Mouse (Mus musculus): ENCODE measurements at regions not wholly inside any gene's neighbourhood (a gene's known extent, or its start where the extent isn't known, plus 50 kb on each side); places are given as distances from the start of the nearest gene placed in this dataset.

GRCm38 (mm10) chr2:74119167-74119937 lies 208.2 kb upstream of the Atp5g3 start:
- DNase-seq (ENCODE audit: extremely low read depth, insufficient read length, low spot score) = no peak

GRCm38 (mm10) chr2:74106472-74106871 lies 195.3 kb upstream of the Atp5g3 start:
- DNase-seq (ENCODE audit: extremely low read depth, insufficient read length, low spot score) = no peak

GRCm38 (mm10) chr2:74099671-74100372 lies 188.7 kb upstream of the Atp5g3 start:
- DNase-seq (ENCODE audit: extremely low read depth, insufficient read length, low spot score) = no peak

- no peak for DNase-seq (ENCODE audit: extremely low read depth, insufficient read length, low spot score)
Measured at GRCm38 (mm10) chr2:74096809-74097208, 185.7 kb upstream of the Atp5g3 start.

GRCm38 (mm10) chr2:74093494-74093893 lies 182.4 kb upstream of the Atp5g3 start:
- no peak for DNase-seq (ENCODE audit: extremely low read depth, insufficient read length, low spot score)

GRCm38 (mm10) chr2:74087375-74087774 lies 176.2 kb upstream of the Atp5g3 start:
- DNase-seq (ENCODE audit: extremely low read depth, insufficient read length, low spot score) = no peak

GRCm38 (mm10) chr2:74084971-74085370 lies 173.8 kb upstream of the Atp5g3 start:
- DNase-seq (ENCODE audit: extremely low read depth, insufficient read length, low spot score) = no peak

GRCm38 (mm10) chr2:74076774-74077173 lies 165.6 kb upstream of the Atp5g3 start:
- no peak for DNase-seq (ENCODE audit: extremely low read depth, insufficient read length, low spot score)

- DNase-seq (ENCODE audit: extremely low read depth, insufficient read length, low spot score) = no peak
Measured at GRCm38 (mm10) chr2:74075566-74075965, 164.4 kb upstream of the Atp5g3 start.

GRCm38 (mm10) chr2:74073396-74073795 lies 162.3 kb upstream of the Atp5g3 start:
- DNase-seq (ENCODE audit: extremely low read depth, insufficient read length, low spot score) = no peak

- DNase-seq (ENCODE audit: extremely low read depth, insufficient read length, low spot score) = no peak
Measured at GRCm38 (mm10) chr2:74066652-74067051, 155.5 kb upstream of the Atp5g3 start.

GRCm38 (mm10) chr2:74064369-74064768 lies 153.2 kb upstream of the Atp5g3 start:
- no peak for DNase-seq (ENCODE audit: extremely low read depth, insufficient read length, low spot score)

GRCm38 (mm10) chr2:74063777-74064176 lies 152.7 kb upstream of the Atp5g3 start:
- DNase-seq (ENCODE audit: extremely low read depth, insufficient read length, low spot score) = no peak

GRCm38 (mm10) chr2:74063302-74063701 lies 152.2 kb upstream of the Atp5g3 start:
- DNase-seq (ENCODE audit: extremely low read depth, insufficient read length, low spot score) = no peak

- DNase-seq (ENCODE audit: extremely low read depth, insufficient read length, low spot score) = no peak
Measured at GRCm38 (mm10) chr2:74042430-74042829, 131.3 kb upstream of the Atp5g3 start.

- DNase-seq (ENCODE audit: extremely low read depth, insufficient read length, low spot score) = no peak
Measured at GRCm38 (mm10) chr2:74039580-74039979, 128.5 kb upstream of the Atp5g3 start.

GRCm38 (mm10) chr2:74036043-74036442 lies 124.9 kb upstream of the Atp5g3 start:
- no peak for DNase-seq (ENCODE audit: extremely low read depth, insufficient read length, low spot score)

- DNase-seq (ENCODE audit: extremely low read depth, insufficient read length, low spot score) = no peak
Measured at GRCm38 (mm10) chr2:74032177-74033021, 121.3 kb upstream of the Atp5g3 start.

GRCm38 (mm10) chr2:74029938-74030337 lies 118.8 kb upstream of the Atp5g3 start:
- DNase-seq (ENCODE audit: extremely low read depth, insufficient read length, low spot score) = no peak

GRCm38 (mm10) chr2:74027404-74028104 lies 116.4 kb upstream of the Atp5g3 start:
- DNase-seq (ENCODE audit: extremely low read depth, insufficient read length, low spot score) = peak; percentile 5

GRCm38 (mm10) chr2:74015146-74015545 lies 104.0 kb upstream of the Atp5g3 start:
- DNase-seq (ENCODE audit: extremely low read depth, insufficient read length, low spot score) = no peak
